Mouse (Mus musculus): ENCODE data around the gene Myh3. TPM values are rescaled to one million over a fixed set of nuclear protein-coding genes. Genes with fewer than 3 reads are reported as not detected.

Gene Myh3
- polyA plus RNA-seq, 1 experiment from 2014 or later, result 0.56 TPM

DNA sequence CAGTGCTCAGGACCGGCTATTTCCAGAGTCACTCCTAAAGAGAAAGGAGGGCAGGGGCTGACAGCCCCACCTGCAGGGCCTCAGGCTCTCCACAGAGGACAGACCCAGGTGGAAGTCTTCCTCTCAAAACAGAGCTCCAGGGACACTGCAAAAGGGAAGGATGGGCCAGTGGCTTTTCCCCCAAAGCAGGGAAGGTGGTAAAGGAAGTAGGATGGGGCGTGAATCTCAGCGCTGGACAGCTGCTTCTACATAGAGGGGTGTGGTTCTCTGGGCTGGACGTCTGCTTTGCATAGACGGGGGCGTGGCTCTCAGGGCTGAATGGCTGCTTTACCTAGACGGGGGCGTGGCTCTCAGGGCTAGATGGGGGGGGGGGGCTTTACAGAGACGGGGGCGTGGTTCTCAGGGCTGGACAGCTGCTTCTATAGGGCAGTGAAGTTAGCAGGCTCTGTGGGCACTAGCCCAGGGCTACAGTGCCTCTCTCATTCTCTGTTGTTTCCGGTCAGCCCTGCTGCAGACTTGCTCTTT is 3.1 kb downstream of the Myh3 start:
- Histone ChIP-seq H3K4me1 (ENCODE audit: control insufficient read depth, insufficient read depth, low read length) (0 out of 2 replicates have a peak, but pooled peaks cover 2% of the 10 kb centered on the region), H3K4me2 (peak overlapping the region; percentile 34; the same call in 1 of the 2 replicates), H3K9ac (ENCODE audit: low read depth, low read length) (no peak overlapping the region), H3K27me3 (ENCODE audit: control insufficient read depth, insufficient read depth, low read length) (peaks cover 22% of the 10 kb centered on the region), H3K36me3 (ENCODE audit: control insufficient read depth, insufficient read depth, low read length) (no peaks in the 10 kb centered on the region), H3K27ac (ENCODE audit: low read depth, low read length) (no peak overlapping the region), H3K9me3 (replicated peaks; ENCODE audit: control insufficient read depth, low read length) (no peaks in the 10 kb centered on the region), H3K4me3 (ENCODE audit: low read depth, low read length) (no peak overlapping the region)
- ATAC-seq (replicated peaks; ENCODE audit: insufficient number of reproducible peaks, low FRiP score, low TSS enrichment), result peak; percentile 81
- WGBS (ENCODE audit: insufficient replicate concordance), result 9% methylated on average over 10 of the region's 11 CpGs

GRCm38 (mm10) chr11:67082188-67082587 is 4.1 kb downstream of the Myh3 start:
- H3K9me3 ChIP-seq (replicated peaks; ENCODE audit: control insufficient read depth, low read length), result no peaks in the 10 kb centered on the region
- no peak overlapping the region for H3K4me2 ChIP-seq
- H3K36me3 ChIP-seq (ENCODE audit: control insufficient read depth, insufficient read depth, low read length), result no peaks in the 10 kb centered on the region
- no peak overlapping the region for H3K27ac ChIP-seq (ENCODE audit: low read depth, low read length)
- 75% methylated on average over 7 of the region's 7 CpGs for WGBS (ENCODE audit: insufficient replicate concordance)
- H3K4me1 ChIP-seq (ENCODE audit: control insufficient read depth, insufficient read depth, low read length), result 0 out of 2 replicates have a peak, but pooled peaks cover 2% of the 10 kb centered on the region
- no peak for ATAC-seq (replicated peaks; ENCODE audit: insufficient number of reproducible peaks, low FRiP score, low TSS enrichment)
- no peak overlapping the region for H3K4me3 ChIP-seq (ENCODE audit: low read depth, low read length)
- H3K27me3 ChIP-seq (ENCODE audit: control insufficient read depth, insufficient read depth, low read length), result peaks cover 22% of the 10 kb centered on the region
- H3K9ac ChIP-seq (ENCODE audit: low read depth, low read length), result no peak overlapping the region

GRCm38 (mm10) chr11:67082793-67083192 is 4.7 kb downstream of the Myh3 start:
- Histone ChIP-seq H3K36me3 (ENCODE audit: control insufficient read depth, insufficient read depth, low read length) (no peaks in the 10 kb centered on the region), H3K4me2 (no peak overlapping the region), H3K27me3 (ENCODE audit: control insufficient read depth, insufficient read depth, low read length) (peaks cover 22% of the 10 kb centered on the region), H3K27ac (ENCODE audit: low read depth, low read length) (no peak overlapping the region), H3K4me1 (ENCODE audit: control insufficient read depth, insufficient read depth, low read length) (0 out of 2 replicates have a peak, but pooled peaks cover 2% of the 10 kb centered on the region), H3K9me3 (replicated peaks; ENCODE audit: control insufficient read depth, low read length) (no peaks in the 10 kb centered on the region), H3K9ac (ENCODE audit: low read depth, low read length) (no peak overlapping the region), H3K4me3 (ENCODE audit: low read depth, low read length) (no peak overlapping the region)
- no peak for ATAC-seq (replicated peaks; ENCODE audit: insufficient number of reproducible peaks, low FRiP score, low TSS enrichment)
- 79% methylated on average over 13 of the region's 13 CpGs for WGBS (ENCODE audit: insufficient replicate concordance)

GRCm38 (mm10) chr11:67083239-67083638 is 5.1 kb downstream of the Myh3 start:
- H3K36me3 ChIP-seq (ENCODE audit: control insufficient read depth, insufficient read depth, low read length), result no peaks in the 10 kb centered on the region
- H3K9me3 ChIP-seq (replicated peaks; ENCODE audit: control insufficient read depth, low read length), result no peaks in the 10 kb centered on the region
- H3K9ac ChIP-seq (ENCODE audit: low read depth, low read length), result no peak overlapping the region
- H3K4me1 ChIP-seq (ENCODE audit: control insufficient read depth, insufficient read depth, low read length), result 0 out of 2 replicates have a peak, but pooled peaks cover 2% of the 10 kb centered on the region
- no peak overlapping the region for H3K27ac ChIP-seq (ENCODE audit: low read depth, low read length)
- ATAC-seq (replicated peaks; ENCODE audit: insufficient number of reproducible peaks, low FRiP score, low TSS enrichment), result no peak
- peaks cover 22% of the 10 kb centered on the region for H3K27me3 ChIP-seq (ENCODE audit: control insufficient read depth, insufficient read depth, low read length)
- no peak overlapping the region for H3K4me2 ChIP-seq
- WGBS (ENCODE audit: insufficient replicate concordance), result 69% methylated on average over 6 of the region's 6 CpGs
- H3K4me3 ChIP-seq (ENCODE audit: low read depth, low read length), result no peak overlapping the region

GRCm38 (mm10) chr11:67083712-67084340 is 5.7 kb downstream of the Myh3 start:
- H3K27me3 ChIP-seq (ENCODE audit: control insufficient read depth, insufficient read depth, low read length), result peaks cover 22% of the 10 kb centered on the region

DNA sequence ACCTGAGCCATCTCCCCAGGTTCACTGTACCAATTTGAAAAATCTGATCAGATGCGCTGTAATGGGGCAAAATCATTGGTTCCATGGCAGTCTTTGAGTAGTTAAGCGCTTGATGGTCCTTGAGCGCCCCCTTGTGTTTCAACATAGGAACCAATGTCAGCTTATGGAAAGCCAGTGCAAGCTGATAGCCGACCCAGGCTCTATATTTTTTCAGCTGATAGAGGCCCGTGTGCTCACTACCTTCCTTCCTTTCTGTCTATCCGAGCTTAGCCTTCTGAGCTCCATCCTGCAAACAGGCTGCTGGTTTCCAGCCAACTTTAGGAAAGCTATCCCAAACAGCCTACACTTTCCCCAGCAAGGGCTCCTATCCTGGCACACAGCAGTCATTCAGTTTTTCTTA is 7.4 kb downstream of the Myh3 start:
- Histone ChIP-seq H3K9me3 (replicated peaks; ENCODE audit: control insufficient read depth, low read length) (no peaks in the 10 kb centered on the region), H3K9ac (ENCODE audit: low read depth, low read length) (no peak overlapping the region), H3K4me3 (ENCODE audit: low read depth, low read length) (no peak overlapping the region), H3K4me1 (ENCODE audit: control insufficient read depth, insufficient read depth, low read length) (0 out of 2 replicates have a peak, but pooled peaks cover 2% of the 10 kb centered on the region), H3K36me3 (ENCODE audit: control insufficient read depth, insufficient read depth, low read length) (no peaks in the 10 kb centered on the region), H3K27me3 (ENCODE audit: control insufficient read depth, insufficient read depth, low read length) (peaks cover 22% of the 10 kb centered on the region), H3K27ac (ENCODE audit: low read depth, low read length) (no peak overlapping the region), H3K4me2 (no peak overlapping the region)
- WGBS (ENCODE audit: insufficient replicate concordance), result 6% methylated on average over 6 of the region's 6 CpGs
- no peak for ATAC-seq (replicated peaks; ENCODE audit: insufficient number of reproducible peaks, low FRiP score, low TSS enrichment)

More at GRCm38 (mm10) chr11:67083712-67084340, 5.7 kb downstream of the Myh3 start:
- no peak for ATAC-seq (replicated peaks; ENCODE audit: insufficient number of reproducible peaks, low FRiP score, low TSS enrichment)
- no peak overlapping the region; the same call in 1 of the 2 replicates for H3K4me2 ChIP-seq
- 36% methylated on average over 32 of the region's 32 CpGs for WGBS (ENCODE audit: insufficient replicate concordance)
- no peak overlapping the region for H3K27ac ChIP-seq (ENCODE audit: low read depth, low read length)
- H3K9me3 ChIP-seq (replicated peaks; ENCODE audit: control insufficient read depth, low read length), result no peaks in the 10 kb centered on the region
- 0 out of 2 replicates have a peak, but pooled peaks cover 2% of the 10 kb centered on the region for H3K4me1 ChIP-seq (ENCODE audit: control insufficient read depth, insufficient read depth, low read length)
- H3K9ac ChIP-seq (ENCODE audit: low read depth, low read length), result no peak overlapping the region
- H3K4me3 ChIP-seq (ENCODE audit: low read depth, low read length), result no peak overlapping the region
- no peaks in the 10 kb centered on the region for H3K36me3 ChIP-seq (ENCODE audit: control insufficient read depth, insufficient read depth, low read length)

DNA sequence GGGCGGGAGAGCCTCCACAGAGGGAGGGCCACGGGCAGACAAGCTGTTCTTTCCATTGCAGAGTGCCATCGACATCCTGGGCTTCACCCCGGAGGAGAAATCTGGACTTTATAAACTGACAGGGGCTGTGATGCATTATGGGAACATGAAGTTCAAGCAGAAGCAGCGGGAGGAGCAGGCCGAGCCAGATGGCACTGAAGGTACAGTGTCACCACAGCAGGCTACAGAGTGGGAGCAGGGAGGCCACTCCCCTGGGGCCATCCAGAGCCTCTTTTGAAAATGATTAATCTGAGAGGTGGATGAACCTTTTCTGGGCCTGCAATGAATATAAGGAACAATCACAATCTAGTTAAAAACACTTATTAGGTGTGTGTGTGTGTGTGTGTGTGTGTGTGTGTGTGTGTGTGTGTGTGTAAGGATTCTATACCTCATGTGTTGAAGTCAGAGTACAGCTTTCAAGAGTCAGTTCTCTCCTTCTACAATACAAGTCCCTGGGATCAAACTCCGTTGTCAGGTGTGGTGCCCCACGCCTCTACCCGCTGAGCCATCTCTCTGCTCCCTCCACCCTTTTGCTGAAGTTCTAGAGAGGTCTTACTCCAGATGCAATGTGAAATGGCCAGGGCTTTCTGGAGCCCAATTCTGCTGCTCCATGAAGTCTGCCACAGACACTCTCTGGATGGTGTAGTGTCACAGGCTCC is 8.5 kb downstream of the Myh3 start:
- no peak overlapping the region for H3K4me3 ChIP-seq (ENCODE audit: low read depth, low read length)
- no peaks in the 10 kb centered on the region for H3K36me3 ChIP-seq (ENCODE audit: control insufficient read depth, insufficient read depth, low read length)
- H3K9me3 ChIP-seq (replicated peaks; ENCODE audit: control insufficient read depth, low read length), result no peaks in the 10 kb centered on the region
- H3K4me2 ChIP-seq, result no peak overlapping the region
- H3K9ac ChIP-seq (ENCODE audit: low read depth, low read length), result no peak overlapping the region
- no peaks in the 10 kb centered on the region for H3K4me1 ChIP-seq (ENCODE audit: control insufficient read depth, insufficient read depth, low read length)
- H3K27me3 ChIP-seq (ENCODE audit: control insufficient read depth, insufficient read depth, low read length), result peaks cover 22% of the 10 kb centered on the region
- ATAC-seq (replicated peaks; ENCODE audit: insufficient number of reproducible peaks, low FRiP score, low TSS enrichment), result no peak
- 47% methylated on average over 9 of the region's 9 CpGs for WGBS (ENCODE audit: insufficient replicate concordance)
- no peak overlapping the region for H3K27ac ChIP-seq (ENCODE audit: low read depth, low read length)

DNA sequence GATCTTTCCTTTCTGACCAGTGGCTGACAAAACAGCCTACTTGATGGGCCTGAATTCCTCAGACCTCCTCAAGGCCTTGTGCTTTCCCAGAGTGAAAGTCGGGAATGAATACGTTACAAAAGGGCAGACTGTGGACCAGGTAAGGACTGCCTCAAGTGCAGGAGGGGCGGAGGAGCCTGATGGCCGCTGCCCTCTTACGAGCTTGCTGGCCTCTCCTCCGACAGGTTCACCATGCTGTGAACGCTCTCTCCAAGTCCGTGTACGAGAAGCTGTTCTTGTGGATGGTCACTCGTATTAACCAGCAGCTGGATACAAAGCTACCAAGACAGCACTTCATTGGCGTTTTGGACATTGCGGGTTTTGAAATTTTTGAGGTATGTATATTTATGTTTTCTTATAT is 9.1 kb downstream of the Myh3 start:
- Histone ChIP-seq H3K27ac (ENCODE audit: low read depth, low read length) (no peak overlapping the region), H3K4me1 (ENCODE audit: control insufficient read depth, insufficient read depth, low read length) (no peaks in the 10 kb centered on the region), H3K4me2 (no peak overlapping the region), H3K27me3 (ENCODE audit: control insufficient read depth, insufficient read depth, low read length) (peaks cover 22% of the 10 kb centered on the region), H3K36me3 (ENCODE audit: control insufficient read depth, insufficient read depth, low read length) (no peaks in the 10 kb centered on the region), H3K9ac (ENCODE audit: low read depth, low read length) (no peak overlapping the region), H3K9me3 (replicated peaks; ENCODE audit: control insufficient read depth, low read length) (no peaks in the 10 kb centered on the region), H3K4me3 (ENCODE audit: low read depth, low read length) (no peak overlapping the region)
- no peak for ATAC-seq (replicated peaks; ENCODE audit: insufficient number of reproducible peaks, low FRiP score, low TSS enrichment)
- 87% methylated on average over 12 of the region's 12 CpGs for WGBS (ENCODE audit: insufficient replicate concordance)

Data from heart, embryonic 11.5 days (tissue).